ENCODE assay signal across 9 mouse cellular contexts in genomic region chrX:111696356-111697282, GRCm38 (mm10). TPM values are rescaled to one million over a fixed set of nuclear protein-coding genes. Genes with fewer than 3 reads are reported as not detected.
DNase-seq lines count a peak whose midpoint lies in the region; ATAC-seq lines count a peak whose summit lies in the region.
"Had no signal": no experiment of that assay in that cellular context is flagged by ENCODE, and none has a peak within 500 bp of the region (broad histone marks: within the 10 kb centered on the region; RNA-seq: fewer than 3 reads in every experiment).

Gene Hdx (minus strand): TSS chrX:111697079.

- DNase-seq in urinary bladder, postnatal 14 days (ENCODE audit: low spot score) = peak; percentile 9
- DNase-seq in urinary bladder, adult 2 months (ENCODE audit: low spot score) = no peak
- DNase-seq in fibroblast of lung, adult 2 months (ENCODE audit: low read depth) = peak; percentile 19
- peak; percentile 55 for DNase-seq in telencephalon, adult 2 months (ENCODE audit: low read depth, low spot score)

- 15% methylated on average over 26 of the region's 26 CpGs for WGBS in heart, embryonic 11.5 days (ENCODE audit: insufficient replicate concordance)
- WGBS in kidney, embryonic 14.5 days = 22% methylated on average over 26 of the region's 26 CpGs
- 13% methylated on average over 26 of the region's 26 CpGs for WGBS in limb, embryonic 12.5 days
- 27% methylated on average over 26 of the region's 26 CpGs for WGBS in midbrain, embryonic 15.5 days

- H3K27me3 ChIP-seq in heart, embryonic 11.5 days (ENCODE audit: control insufficient read depth, insufficient read depth, low read length) = no peaks in the 10 kb centered on the region
- no peaks in the 10 kb centered on the region for H3K27me3 ChIP-seq in kidney, embryonic 14.5 days (ENCODE audit: control insufficient read depth, insufficient read depth, low read length)
- no peaks in the 10 kb centered on the region for H3K27me3 ChIP-seq in limb, embryonic 12.5 days
- H3K27me3 ChIP-seq in midbrain, embryonic 15.5 days (replicated peaks) = no peaks in the 10 kb centered on the region
- H3K27me3 ChIP-seq: CH12.LX had no signal

- no peaks in the 10 kb centered on the region for H3K9me3 ChIP-seq in heart, embryonic 11.5 days (replicated peaks; ENCODE audit: control insufficient read depth, low read length)
- no peaks in the 10 kb centered on the region for H3K9me3 ChIP-seq in kidney, embryonic 14.5 days (ENCODE audit: control insufficient read depth, low read length)
- no peaks in the 10 kb centered on the region for H3K9me3 ChIP-seq in limb, embryonic 12.5 days
- no peaks in the 10 kb centered on the region for H3K9me3 ChIP-seq in midbrain, embryonic 15.5 days

- H3K36me3 ChIP-seq in heart, embryonic 11.5 days (ENCODE audit: control insufficient read depth, insufficient read depth, low read length) = no peaks in the 10 kb centered on the region
- no peaks in the 10 kb centered on the region for H3K36me3 ChIP-seq in kidney, embryonic 14.5 days (ENCODE audit: control insufficient read depth, insufficient read depth, low read length)
- H3K36me3 ChIP-seq in limb, embryonic 12.5 days = no peaks in the 10 kb centered on the region
- H3K36me3 ChIP-seq in midbrain, embryonic 15.5 days (replicated peaks) = no peaks in the 10 kb centered on the region

- ATAC-seq in heart, embryonic 11.5 days (replicated peaks; ENCODE audit: insufficient number of reproducible peaks, low FRiP score, low TSS enrichment) = peak; percentile 82
- peak; percentile 97 for ATAC-seq in kidney, embryonic 14.5 days (ENCODE audit: low FRiP score, low TSS enrichment)
- peak; percentile 88 for ATAC-seq in limb, embryonic 12.5 days (ENCODE audit: insufficient number of reproducible peaks, insufficient read depth, low FRiP score, low TSS enrichment, low read depth)
- ATAC-seq in midbrain, embryonic 15.5 days (replicated peaks) = peak; percentile 97

- no peaks in the 10 kb centered on the region for H3K4me1 ChIP-seq in heart, embryonic 11.5 days (ENCODE audit: control insufficient read depth, insufficient read depth, low read length)
- H3K4me1 ChIP-seq in kidney, embryonic 14.5 days (ENCODE audit: control insufficient read depth, insufficient read depth, low read length) = no peaks in the 10 kb centered on the region
- H3K4me1 ChIP-seq in limb, embryonic 12.5 days (replicated peaks) = no peaks in the 10 kb centered on the region
- H3K4me1 ChIP-seq in midbrain, embryonic 15.5 days = no peaks in the 10 kb centered on the region

- H3K4me3 ChIP-seq in heart, embryonic 11.5 days (ENCODE audit: low read depth, low read length) = peak within 1 kb of the TSS; percentile 48
- peak within 1 kb of the TSS; percentile 49 for H3K4me3 ChIP-seq in kidney, embryonic 14.5 days (ENCODE audit: low read length)
- H3K4me3 ChIP-seq in limb, embryonic 12.5 days (replicated peaks) = peak within 1 kb of the TSS; percentile 45
- H3K4me3 ChIP-seq in midbrain, embryonic 15.5 days = peak within 1 kb of the TSS; percentile 56

- H3K4me2 ChIP-seq in heart, embryonic 11.5 days = peak within 1 kb of the TSS; percentile 60
- peak within 1 kb of the TSS; percentile 46 for H3K4me2 ChIP-seq in kidney, embryonic 14.5 days (replicated peaks; ENCODE audit: low read depth, low read length)
- H3K4me2 ChIP-seq in limb, embryonic 12.5 days = peak within 1 kb of the TSS; percentile 54
- peak within 1 kb of the TSS; percentile 49 for H3K4me2 ChIP-seq in midbrain, embryonic 15.5 days

- H3K9ac ChIP-seq in heart, embryonic 11.5 days (ENCODE audit: low read depth, low read length) = peak within 1 kb of the TSS; percentile 68
- peak within 1 kb of the TSS; percentile 46; the same call in 1 of the 2 replicates for H3K9ac ChIP-seq in kidney, embryonic 14.5 days (ENCODE audit: low read depth, low read length)
- H3K9ac ChIP-seq in limb, embryonic 12.5 days (replicated peaks) = peak within 1 kb of the TSS; percentile 52; the same call in 1 of the 2 replicates
- peak within 1 kb of the TSS; percentile 50 for H3K9ac ChIP-seq in midbrain, embryonic 15.5 days

- H3K27ac ChIP-seq in heart, embryonic 11.5 days (ENCODE audit: low read depth, low read length) = peak within 1 kb of the TSS; percentile 76
- peak within 1 kb of the TSS; percentile 31; the same call in 1 of the 2 replicates for H3K27ac ChIP-seq in kidney, embryonic 14.5 days (ENCODE audit: low read depth, low read length)
- H3K27ac ChIP-seq in limb, embryonic 12.5 days = peak within 1 kb of the TSS; percentile 50; the same call in 1 of the 2 replicates
- H3K27ac ChIP-seq in midbrain, embryonic 15.5 days = peak within 1 kb of the TSS; percentile 81

RNA-seq across cellular contexts. Expression of gene Hdx, which starts in this region (rescaled TPM):
- polyA plus RNA-seq in urinary bladder, adult 2 months (2012; rRNA removed) = 0.28 TPM in 2 replicates
- 1.1 and 1.4 TPM in 2 replicates for polyA plus RNA-seq in heart, embryonic 11.5 days (2014; fragmentation: Nextera tagmentation; extraction: Ambion mirVana)
- 1.2 and 1.4 TPM in 2 replicates for polyA plus RNA-seq in kidney, embryonic 14.5 days (2014; fragmentation: Nextera tagmentation; extraction: Ambion mirVana)
- 1.5 TPM in 2 replicates for polyA plus RNA-seq in limb, embryonic 12.5 days (2016; fragmentation: Nextera tagmentation; extraction: Ambion mirVana)
- polyA plus RNA-seq in midbrain, embryonic 15.5 days (2015; fragmentation: Nextera tagmentation; extraction: Ambion mirVana) = 1.6 TPM in 2 replicates

Comparison
In these comparisons a context has a peak if more than half of its experiments do, and no peak if none do; other contexts are left out.
1. H3K27ac ChIP-seq: peak in every context shown above with its lines; median percentile 81 in midbrain, embryonic 15.5 days; 76 in heart, embryonic 11.5 days; 50 in limb, embryonic 12.5 days; 31 in kidney, embryonic 14.5 days.